Mouse (Mus musculus): ENCODE measurements at regions not wholly inside any gene's neighbourhood (a gene's known extent, or its start where the extent isn't known, plus 50 kb on each side); places are given as distances from the start of the nearest gene placed in this dataset.
A peak's percentile ranks its signal among the peaks of the same experiment; 100 is the strongest.

DNA sequence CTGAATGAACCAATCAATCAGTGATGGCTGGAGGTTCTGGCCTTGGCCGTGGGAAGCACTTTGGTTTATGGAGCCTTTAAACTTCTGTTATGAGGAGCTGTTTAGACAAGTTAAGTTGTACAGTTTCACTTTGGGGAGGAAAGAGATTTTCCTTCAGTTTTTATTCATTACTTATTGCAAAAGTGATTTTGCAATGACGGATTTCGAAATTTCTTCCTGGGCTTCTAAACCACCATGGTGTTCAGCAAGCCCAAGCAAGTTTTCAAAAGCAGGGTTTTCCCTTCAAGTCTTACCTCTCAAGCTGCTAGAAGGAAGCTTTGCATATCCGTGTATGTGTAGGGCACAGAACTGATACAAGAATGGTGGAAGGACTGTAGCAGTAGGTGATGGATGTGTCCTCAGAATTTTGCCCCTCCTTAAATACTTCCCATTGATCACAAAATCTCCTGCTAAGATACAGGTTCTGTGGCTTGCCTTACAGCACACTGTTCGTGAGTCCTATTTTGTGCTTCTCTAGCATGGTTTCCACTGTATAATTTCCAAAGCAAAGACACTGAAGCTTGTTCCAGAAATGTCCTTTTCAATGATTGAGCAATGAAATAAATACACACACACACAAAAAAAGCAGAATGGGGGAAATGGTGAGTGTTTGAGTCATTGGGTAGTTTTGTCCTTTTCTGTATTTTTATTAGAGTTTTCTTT is 448.6 kb upstream of the Btbd3 start:
- H3K36me3 ChIP-seq = no peaks in the 10 kb centered on the region
- H3K9me3 ChIP-seq = no peaks in the 10 kb centered on the region
- ATAC-seq (ENCODE audit: low read depth) = no peak
- WGBS = 67% methylated on average over 5 of the region's 5 CpGs
- H3K4me1 ChIP-seq (replicated peaks) = peaks cover 13% of the 10 kb centered on the region
- H3K4me3 ChIP-seq = no peak overlapping the region
- no peak overlapping the region for H3K9ac ChIP-seq
- no peak overlapping the region for H3K27ac ChIP-seq (replicated peaks)
- no peaks in the 10 kb centered on the region for H3K27me3 ChIP-seq
- no peak overlapping the region for H3K4me2 ChIP-seq

DNA sequence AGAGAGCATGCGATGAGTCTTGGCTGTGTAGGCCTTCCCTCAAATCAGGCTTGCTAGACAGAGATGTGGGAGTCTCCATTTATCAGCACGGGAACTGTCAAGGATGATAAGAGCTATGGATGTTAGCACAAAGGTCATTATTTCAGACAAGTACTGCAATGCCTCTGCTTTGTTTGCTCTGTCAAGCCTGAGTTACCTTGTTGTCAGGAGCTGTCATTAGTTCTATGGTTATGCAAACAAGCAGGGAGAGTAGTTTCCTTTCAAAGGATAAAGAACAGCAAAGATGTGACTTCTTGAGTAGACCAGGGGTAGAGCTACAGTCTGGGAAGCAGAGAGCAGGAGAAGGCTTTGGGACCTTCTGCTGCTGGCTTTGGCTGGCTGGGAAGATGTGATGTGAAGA is 461.5 kb upstream of the Btbd3 start:
- Histone ChIP-seq H3K4me1 (replicated peaks) (no peaks in the 10 kb centered on the region), H3K36me3 (no peaks in the 10 kb centered on the region), H3K27me3 (no peaks in the 10 kb centered on the region), H3K4me3 (no peak overlapping the region), H3K27ac (replicated peaks) (no peak overlapping the region), H3K4me2 (no peak overlapping the region), H3K9me3 (no peaks in the 10 kb centered on the region), H3K9ac (no peak overlapping the region)
- WGBS = 39% methylated on average over 2 of the region's 2 CpGs
- ATAC-seq (ENCODE audit: low read depth) = no peak

DNA sequence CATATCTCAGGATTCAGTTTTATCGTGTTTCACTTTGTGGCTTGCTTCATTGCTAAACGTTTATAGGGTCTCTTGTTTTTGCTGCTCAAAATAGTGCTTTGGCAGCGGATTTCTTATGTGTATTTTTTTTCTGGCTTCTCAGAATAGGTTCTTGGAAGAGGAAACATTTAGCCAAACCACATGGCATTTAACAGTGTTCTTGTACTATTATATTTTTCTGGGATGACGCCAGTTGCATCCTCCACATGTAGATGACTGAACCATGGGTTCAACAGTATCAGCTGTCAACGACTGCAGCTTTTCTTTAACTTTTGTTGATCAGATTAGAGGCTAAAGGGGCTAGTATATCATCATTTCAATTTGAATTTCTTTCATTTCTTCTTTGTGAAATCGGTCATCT is 472.3 kb upstream of the Btbd3 start:
- Histone ChIP-seq H3K27me3 (no peaks in the 10 kb centered on the region), H3K4me2 (no peak overlapping the region), H3K4me1 (replicated peaks) (no peaks in the 10 kb centered on the region), H3K9ac (no peak overlapping the region), H3K36me3 (no peaks in the 10 kb centered on the region), H3K27ac (replicated peaks) (no peak overlapping the region), H3K4me3 (no peak overlapping the region), H3K9me3 (no peaks in the 10 kb centered on the region)
- ATAC-seq (ENCODE audit: low read depth) = no peak
- WGBS = 89% methylated on average over 6 of the region's 6 CpGs

DNA sequence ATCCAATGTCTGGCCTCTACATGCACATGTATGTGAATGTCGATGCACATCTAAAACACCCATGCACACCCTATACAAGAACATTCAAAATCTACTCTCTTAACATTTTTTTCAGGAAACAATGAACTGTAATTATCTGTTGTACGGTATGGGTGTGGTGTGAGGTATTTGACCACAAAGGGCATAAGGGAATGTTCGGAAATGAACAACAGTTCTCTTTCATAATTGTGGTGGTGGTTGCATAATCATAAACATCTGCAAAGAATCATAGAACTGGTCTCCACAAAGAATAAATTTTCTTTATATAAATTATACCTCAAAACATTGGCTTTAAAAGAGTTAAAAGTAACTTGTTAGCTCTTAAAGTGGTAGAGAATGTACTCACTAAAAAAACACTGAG is 478.9 kb upstream of the Btbd3 start:
- Histone ChIP-seq H3K4me2 (no peak overlapping the region), H3K4me3 (no peak overlapping the region), H3K27me3 (no peaks in the 10 kb centered on the region), H3K9me3 (no peaks in the 10 kb centered on the region), H3K9ac (no peak overlapping the region), H3K36me3 (no peaks in the 10 kb centered on the region), H3K27ac (replicated peaks) (no peak overlapping the region), H3K4me1 (replicated peaks) (no peaks in the 10 kb centered on the region)
- 94% methylated on average over 3 of the region's 3 CpGs for WGBS
- no peak for ATAC-seq (ENCODE audit: low read depth)

DNA sequence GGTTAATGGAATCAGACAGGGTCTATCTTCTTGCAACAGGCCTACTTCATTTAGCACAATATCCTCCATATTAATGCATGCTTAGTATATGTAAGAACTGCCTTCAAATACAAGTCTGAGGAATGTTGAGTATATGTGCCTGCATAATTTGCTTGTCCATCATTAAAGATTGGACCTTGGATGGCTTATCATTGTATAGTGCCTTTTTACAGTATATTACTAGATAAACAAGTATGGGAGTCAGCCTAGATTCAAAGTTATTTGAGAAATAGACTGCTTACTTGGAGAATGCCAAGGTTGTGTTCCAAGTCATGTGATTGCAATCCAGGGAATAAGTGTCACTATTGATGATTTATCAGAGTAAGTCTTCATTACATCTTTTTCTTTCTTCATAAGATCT is 491.6 kb upstream of the Btbd3 start:
- no peak overlapping the region for H3K4me3 ChIP-seq
- no peak for ATAC-seq (ENCODE audit: low read depth)
- H3K9me3 ChIP-seq = no peaks in the 10 kb centered on the region
- H3K27ac ChIP-seq (replicated peaks) = no peak overlapping the region
- no peaks in the 10 kb centered on the region for H3K36me3 ChIP-seq
- H3K9ac ChIP-seq = no peak overlapping the region
- no peak overlapping the region for H3K4me2 ChIP-seq
- H3K27me3 ChIP-seq = no peaks in the 10 kb centered on the region
- no peaks in the 10 kb centered on the region for H3K4me1 ChIP-seq (replicated peaks)

DNA sequence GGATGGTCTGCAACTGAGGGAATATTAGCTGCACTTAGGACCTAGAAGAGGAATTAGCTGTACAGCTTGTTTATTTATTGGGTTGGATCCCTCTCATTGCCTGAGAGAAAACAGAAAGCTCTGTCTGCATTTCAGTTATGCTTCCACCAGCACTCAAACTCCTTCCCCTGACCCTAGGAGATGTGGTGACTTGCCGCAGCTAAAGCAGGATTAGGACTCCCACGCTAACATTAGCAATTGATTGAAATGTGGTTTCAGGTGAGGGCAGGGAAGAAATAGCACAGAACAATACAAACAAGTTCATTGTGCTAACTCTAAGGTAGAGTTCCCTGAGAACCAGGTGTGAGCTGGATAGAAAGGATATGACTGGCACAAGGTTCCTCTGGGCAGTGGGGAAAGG is 496.9 kb upstream of the Btbd3 start:
- H3K4me2 ChIP-seq = no peak overlapping the region
- H3K27ac ChIP-seq (replicated peaks) = no peak overlapping the region
- no peak overlapping the region for H3K9ac ChIP-seq
- H3K36me3 ChIP-seq = no peaks in the 10 kb centered on the region
- WGBS = 90% methylated on average over 2 of the region's 2 CpGs
- no peaks in the 10 kb centered on the region for H3K27me3 ChIP-seq
- H3K4me1 ChIP-seq (replicated peaks) = peaks cover 23% of the 10 kb centered on the region
- no peak for ATAC-seq (ENCODE audit: low read depth)
- H3K4me3 ChIP-seq = no peak overlapping the region
- no peaks in the 10 kb centered on the region for H3K9me3 ChIP-seq

DNA sequence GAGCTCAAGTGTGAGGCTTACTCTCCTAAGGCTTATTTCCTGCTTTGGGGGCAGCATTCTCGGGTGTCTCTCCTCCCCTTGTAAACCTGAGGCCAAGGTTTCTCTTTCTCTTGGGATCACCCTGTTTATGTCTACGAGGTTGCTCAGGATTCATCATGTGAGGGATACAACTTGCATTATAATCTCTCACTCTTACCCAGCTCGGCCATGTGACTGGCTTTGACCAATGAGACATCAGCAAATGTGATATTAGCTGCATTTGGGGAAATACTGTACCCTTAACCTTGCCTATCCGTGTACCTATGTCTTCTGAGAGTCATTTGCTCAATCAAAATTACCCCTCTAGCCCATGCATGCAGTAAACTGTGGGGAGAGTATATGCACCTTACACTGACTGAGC is 498.0 kb upstream of the Btbd3 start:
- H3K9ac ChIP-seq = no peak overlapping the region
- no peak for ATAC-seq (ENCODE audit: low read depth)
- H3K9me3 ChIP-seq = no peaks in the 10 kb centered on the region
- H3K4me1 ChIP-seq (replicated peaks) = peaks cover 23% of the 10 kb centered on the region
- no peak overlapping the region for H3K4me3 ChIP-seq
- 0 out of 2 replicates have a peak overlapping the region, but pooled peaks have one; percentile 15 for H3K27ac ChIP-seq (replicated peaks)
- H3K4me2 ChIP-seq = no peak overlapping the region
- 67% methylated on average over 4 of the region's 4 CpGs for WGBS
- no peaks in the 10 kb centered on the region for H3K27me3 ChIP-seq
- no peaks in the 10 kb centered on the region for H3K36me3 ChIP-seq

DNA sequence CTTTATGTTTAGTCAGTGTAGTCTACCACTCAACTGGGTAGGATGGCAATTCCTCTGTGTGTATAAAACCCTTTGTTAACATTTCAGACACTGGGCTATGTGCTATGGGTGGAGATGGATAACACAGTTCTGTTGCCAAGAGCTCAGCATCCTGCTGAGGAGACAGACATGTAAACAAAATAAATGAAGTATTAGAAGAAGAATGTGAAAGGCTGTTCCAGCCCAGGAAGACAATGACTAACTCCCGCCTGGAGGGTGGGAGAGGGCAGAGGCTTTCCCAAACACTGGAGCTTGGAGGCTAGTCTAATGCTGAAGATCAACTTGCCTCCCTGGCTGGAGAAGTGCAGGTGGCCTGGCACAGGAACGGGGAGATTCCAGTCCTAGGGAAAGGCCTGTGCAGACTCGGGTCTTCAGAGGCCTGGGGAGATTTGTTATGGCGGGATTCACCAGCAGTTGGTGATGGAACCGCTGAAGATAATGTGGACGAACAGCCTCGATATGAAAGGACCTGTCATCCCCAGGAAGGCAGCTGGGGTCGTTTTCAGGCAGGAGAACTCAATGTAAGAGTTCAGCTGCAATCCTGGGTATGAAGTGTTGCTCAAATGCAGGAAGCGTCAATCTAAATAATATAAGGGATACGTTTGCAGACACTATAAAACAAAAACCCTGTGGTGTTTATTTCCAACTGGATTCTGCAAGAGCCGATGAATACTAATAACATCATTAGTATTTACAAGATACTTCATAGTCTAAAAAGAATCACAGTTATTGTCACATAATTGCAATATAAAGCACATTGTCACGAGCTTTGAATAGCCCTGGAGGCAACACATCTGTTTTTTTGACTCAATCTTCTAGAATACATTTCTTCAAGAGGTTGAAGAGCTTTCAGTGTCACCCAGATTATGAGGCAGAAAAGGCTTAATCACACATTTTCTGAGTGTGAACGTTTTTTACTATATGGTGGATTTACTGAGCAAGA is 498.8 kb upstream of the Btbd3 start:
- Histone ChIP-seq H3K9me3 (no peaks in the 10 kb centered on the region), H3K9ac (no peak overlapping the region), H3K4me3 (no peak overlapping the region), H3K4me1 (replicated peaks) (peaks cover 23% of the 10 kb centered on the region), H3K27ac (replicated peaks) (peak overlapping the region; percentile 64), H3K36me3 (no peaks in the 10 kb centered on the region), H3K4me2 (0 out of 2 replicates have a peak overlapping the region, but pooled peaks have one; percentile 7), H3K27me3 (no peaks in the 10 kb centered on the region)
- WGBS = 29% methylated on average over 13 of the region's 13 CpGs
- ATAC-seq (ENCODE audit: low read depth) = peak; percentile 53

DNA sequence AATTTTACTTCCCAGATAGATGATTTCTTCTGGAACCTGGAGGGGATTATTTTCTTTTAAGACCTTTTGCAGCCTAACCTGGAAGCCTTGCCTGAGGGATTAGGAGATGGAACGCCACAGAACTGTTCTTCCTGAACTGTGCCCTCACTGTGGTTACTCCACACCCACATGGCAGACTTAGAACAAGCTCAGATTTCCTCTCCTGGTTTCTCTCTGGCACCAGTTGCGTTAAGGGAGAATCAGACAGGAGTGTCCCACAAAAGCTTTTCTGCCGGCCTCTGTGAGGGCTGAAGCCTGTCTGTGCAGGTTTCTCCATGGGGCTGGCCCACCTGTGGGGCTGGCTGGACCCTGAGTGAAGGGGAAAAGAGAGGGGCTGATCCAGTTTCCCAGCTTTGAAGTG is 500.1 kb upstream of the Btbd3 start:
- H3K36me3 ChIP-seq = no peaks in the 10 kb centered on the region
- no peak for ATAC-seq (ENCODE audit: low read depth)
- WGBS = 8% methylated on average over 3 of the region's 3 CpGs
- H3K9me3 ChIP-seq = no peaks in the 10 kb centered on the region
- peaks cover 23% of the 10 kb centered on the region for H3K4me1 ChIP-seq (replicated peaks)
- no peak overlapping the region for H3K4me2 ChIP-seq
- H3K9ac ChIP-seq = no peak overlapping the region
- H3K27me3 ChIP-seq = no peaks in the 10 kb centered on the region
- no peak overlapping the region for H3K4me3 ChIP-seq
- no peak overlapping the region for H3K27ac ChIP-seq (replicated peaks)

DNA sequence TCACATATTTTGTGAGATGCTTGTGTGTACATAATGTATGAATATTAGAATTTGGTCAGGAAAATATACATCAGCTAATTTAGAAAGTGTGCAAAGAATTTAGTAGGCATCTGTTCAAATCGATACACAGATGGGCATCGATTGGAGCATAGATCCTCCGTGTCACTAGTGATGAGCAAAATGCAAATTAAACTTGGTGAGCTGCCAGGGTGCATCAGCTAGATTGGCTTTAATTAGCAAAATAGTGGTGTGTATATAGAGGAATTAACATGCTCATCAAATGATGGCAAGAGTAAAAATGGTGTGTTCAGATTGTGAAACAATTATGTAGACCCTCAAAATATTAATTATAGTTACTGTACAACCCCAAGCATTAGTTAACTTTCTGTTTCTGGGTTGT is 501.9 kb upstream of the Btbd3 start:
- peaks cover 23% of the 10 kb centered on the region for H3K4me1 ChIP-seq (replicated peaks)
- H3K36me3 ChIP-seq = no peaks in the 10 kb centered on the region
- H3K27ac ChIP-seq (replicated peaks) = no peak overlapping the region
- H3K27me3 ChIP-seq = no peaks in the 10 kb centered on the region
- no peak for ATAC-seq (ENCODE audit: low read depth)
- no peaks in the 10 kb centered on the region for H3K9me3 ChIP-seq
- WGBS = 72% methylated on average over 3 of the region's 3 CpGs
- no peak overlapping the region for H3K4me2 ChIP-seq
- no peak overlapping the region for H3K4me3 ChIP-seq
- H3K9ac ChIP-seq = no peak overlapping the region

DNA sequence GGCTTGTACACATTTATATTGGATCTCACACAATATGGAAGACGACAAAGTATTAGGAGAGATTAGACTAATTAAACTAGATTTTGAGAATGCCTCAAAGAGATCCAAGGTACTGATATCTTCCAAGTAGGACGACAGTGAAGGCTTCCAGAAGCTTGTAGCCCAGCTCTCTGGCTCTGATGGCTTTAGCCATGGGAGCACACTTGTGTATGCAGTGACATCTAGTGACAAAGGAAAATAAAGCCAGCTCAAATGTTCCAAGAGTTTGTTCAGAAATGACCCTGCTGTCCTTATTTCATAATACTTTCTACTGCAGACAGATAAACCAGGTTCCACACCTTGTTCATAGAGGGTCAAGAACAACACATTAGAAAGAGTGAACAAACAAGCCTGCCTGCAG is 524.0 kb upstream of the Btbd3 start:
- no peak overlapping the region for H3K27ac ChIP-seq (replicated peaks)
- peak; percentile 47; the same call in 1 of the 2 replicates for ATAC-seq (ENCODE audit: low read depth)
- 22% methylated on average over 2 of the region's 2 CpGs for WGBS

DNA sequence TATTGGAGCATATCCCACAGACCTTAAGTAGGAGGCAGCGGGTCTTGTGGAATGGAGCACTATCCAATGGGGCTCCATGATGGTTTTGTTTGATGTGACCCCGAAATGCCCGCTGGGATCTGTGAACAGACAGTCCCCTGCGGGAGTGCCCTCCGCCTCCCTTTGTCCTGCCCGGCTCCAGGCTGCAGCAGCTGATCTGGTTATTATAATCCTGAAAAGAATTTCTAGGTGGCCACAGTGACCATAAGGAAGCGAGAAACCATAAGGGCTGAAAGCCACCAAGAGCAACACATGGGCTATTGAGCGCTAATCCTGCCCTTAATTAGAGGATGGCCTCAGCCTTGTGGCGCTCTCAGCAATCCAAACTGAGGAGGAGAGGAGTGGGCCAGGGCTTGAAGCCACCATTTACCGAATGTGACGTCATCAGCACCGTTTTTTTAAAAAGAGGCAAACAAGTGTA is 525.9 kb upstream of the Btbd3 start:
- Histone ChIP-seq H3K27me3 (peaks cover 6% of the 10 kb centered on the region), H3K27ac (replicated peaks) (no peak overlapping the region), H3K36me3 (no peaks in the 10 kb centered on the region), H3K4me2 (no peak overlapping the region), H3K4me1 (replicated peaks) (peaks cover 15% of the 10 kb centered on the region; the same call in 1 of the 2 replicates), H3K4me3 (no peak overlapping the region), H3K9ac (no peak overlapping the region), H3K9me3 (no peaks in the 10 kb centered on the region)
- no peak for ATAC-seq (ENCODE audit: low read depth)
- 48% methylated on average over 12 of the region's 12 CpGs for WGBS

More for the DNA sequence above, 524.0 kb upstream of the Btbd3 start:
- Histone ChIP-seq H3K4me2 (no peak overlapping the region), H3K9me3 (no peaks in the 10 kb centered on the region), H3K4me3 (no peak overlapping the region), H3K36me3 (no peaks in the 10 kb centered on the region), H3K4me1 (replicated peaks) (peaks cover 15% of the 10 kb centered on the region; the same call in 1 of the 2 replicates), H3K9ac (no peak overlapping the region), H3K27me3 (peaks cover 5% of the 10 kb centered on the region)
